Mouse (Mus musculus) liver, embryonic 11.5 days (tissue): Measurements from ENCODE around the gene Fam83d. TPM values are rescaled to one million over a fixed set of nuclear protein-coding genes. Genes with fewer than 3 reads are reported as not detected.
"Not testable (repeated sequence)": the region's sequence is repeated elsewhere in the genome, so short reads cannot be mapped to it uniquely, and the experiment has no call there.

Experiments
- ATAC-seq: fragments of 200-750 bp; cut with Nextera tagmentation; replicated peaks from 2 replicates; pipeline ENCODE4 v1.8.0; 2017; ENCODE audit warnings: moderate number of reproducible peaks, mild to moderate bottlenecking, moderate TSS enrichment, moderate library complexity; ENCODE audit not compliant: low FRiP score
- DNase-seq: peaks from one replicate; pipeline ENCODE4 v3.0.0-alpha.2; 2017; ENCODE audit warnings: low spot score
- H3K27ac ChIP-seq: fragments of 300-500 bp; sonication (generic); 2 replicates; pipeline ENCODE4 v1.5.1; 2014; ENCODE audit warnings: mild to moderate bottlenecking, low read depth, low read length, control low read depth
- H3K27me3 ChIP-seq: fragments of 300-500 bp; sonication (generic); replicated peaks from 2 replicates; pipeline ENCODE4 v1.6.1; 2014; ENCODE audit warnings: low read length, mixed read lengths; ENCODE audit not compliant: control insufficient read depth, insufficient read depth
- H3K36me3 ChIP-seq: fragments of 300-500 bp; sonication (generic); 2 replicates; pipeline ENCODE4 v1.6.1; 2014; ENCODE audit warnings: mild to moderate bottlenecking, low read length, moderate library complexity, mixed read lengths; ENCODE audit not compliant: control insufficient read depth, insufficient read depth
- H3K4me1 ChIP-seq: fragments of 300-500 bp; sonication (generic); replicated peaks from 2 replicates; pipeline ENCODE4 v1.6.1; 2014; ENCODE audit warnings: low read length, mixed read lengths; ENCODE audit not compliant: control insufficient read depth, insufficient read depth
- H3K4me2 ChIP-seq: fragments of 300-500 bp; sonication (generic); 2 replicates; pipeline ENCODE4 v1.6.1; 2014; ENCODE audit warnings: mild to moderate bottlenecking, control low read depth, moderate library complexity
- H3K4me3 ChIP-seq: fragments of 300-500 bp; sonication (generic); 2 replicates; pipeline ENCODE4 v1.5.1; 2014; ENCODE audit warnings: low read depth, low read length, control low read depth
- H3K9ac ChIP-seq: fragments of 300-500 bp; sonication (generic); 2 replicates; pipeline ENCODE4 v1.6.1; 2014; ENCODE audit warnings: low read depth, low read length, control low read depth
- H3K9me3 ChIP-seq: fragments of 300-500 bp; sonication (generic); 2 replicates; pipeline ENCODE4 v1.6.1; 2016; ENCODE audit warnings: low read length, inconsistent platforms, mixed read lengths; ENCODE audit not compliant: control insufficient read depth
- WGBS: fragments of 180-500 bp; shearing (Covaris S2); extraction: QIAGEN DNeasy Blood & Tissue Kit; methylation state at CpG from one replicate; pipeline ENCODE4 v1.1.7; 2014; 5-methylcytosine and 5-hydroxymethylcytosine counted together
- polyA plus RNA-seq: library from polyadenylated mRNA; unstranded; fragments of >200 nt; fragmentation: Nextera tagmentation; extraction: Ambion mirVana; gene quantifications from 2 replicates; pipeline ENCODE4 v1.2.1, GENCODE M21; 2014

The Fam83d gene
- polyA plus RNA-seq, 1 experiment from 2014 or later: 28.1 TPM

GRCm38 (mm10) chr2:158728061-158728815 lies 39.7 kb upstream of the Fam83d start:
- ATAC-seq (no peak), DNase-seq (no peak)
- no peaks in the 10 kb centered on the region for H3K9me3 ChIP-seq
- no peak overlapping the region for H3K4me3 ChIP-seq
- 40% methylated on average over 7 of the region's 7 CpGs for WGBS
- H3K27me3 ChIP-seq: no peaks in the 10 kb centered on the region
- H3K27ac ChIP-seq: no peak overlapping the region
- no peaks in the 10 kb centered on the region for H3K36me3 ChIP-seq
- no peak overlapping the region for H3K4me2 ChIP-seq
- H3K4me1 ChIP-seq: peaks cover 8% of the 10 kb centered on the region
- no peak overlapping the region for H3K9ac ChIP-seq

GRCm38 (mm10) chr2:158730896-158731295 lies 37.0 kb upstream of the Fam83d start:
- WGBS: 63% methylated on average over 3 of the region's 3 CpGs
- Histone ChIP-seq H3K4me2 (no peak overlapping the region), H3K4me3 (no peak overlapping the region), H3K27ac (no peak overlapping the region), H3K36me3 (no peaks in the 10 kb centered on the region), H3K4me1 (no peaks in the 10 kb centered on the region), H3K9ac (no peak overlapping the region), H3K27me3 (no peaks in the 10 kb centered on the region), H3K9me3 (no peaks in the 10 kb centered on the region)
- DNase-seq: no peak
- no peak for ATAC-seq

DNA sequence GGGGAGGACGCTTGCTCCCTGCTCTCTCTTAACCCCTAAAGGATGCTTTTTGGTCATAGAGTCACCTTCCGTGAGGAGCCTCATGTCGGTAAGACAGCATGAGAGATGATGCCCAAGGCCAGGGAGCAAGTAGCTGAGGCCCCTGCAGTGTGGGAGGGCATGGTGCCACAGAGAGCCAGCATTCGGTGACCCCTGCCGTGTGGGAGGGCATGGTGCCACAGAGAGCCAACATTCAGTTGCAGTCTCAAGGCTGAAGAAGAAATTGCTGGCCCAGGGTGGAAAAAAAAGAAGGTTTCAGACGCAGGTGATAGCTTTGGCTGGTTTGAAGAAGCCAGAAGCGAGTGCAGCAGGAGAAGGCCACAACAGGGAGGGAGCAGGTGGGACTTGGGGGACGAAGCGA lies 35.4 kb upstream of the Fam83d start:
- no peaks in the 10 kb centered on the region for H3K4me1 ChIP-seq
- ATAC-seq: no peak
- 86% methylated on average over 9 of the region's 9 CpGs for WGBS
- no peak overlapping the region for H3K4me2 ChIP-seq
- H3K9ac ChIP-seq: no peak overlapping the region
- H3K27me3 ChIP-seq: no peaks in the 10 kb centered on the region
- DNase-seq: no peak
- H3K9me3 ChIP-seq: no peaks in the 10 kb centered on the region
- H3K4me3 ChIP-seq: no peak overlapping the region
- H3K27ac ChIP-seq: no peak overlapping the region
- H3K36me3 ChIP-seq: no peaks in the 10 kb centered on the region

DNA sequence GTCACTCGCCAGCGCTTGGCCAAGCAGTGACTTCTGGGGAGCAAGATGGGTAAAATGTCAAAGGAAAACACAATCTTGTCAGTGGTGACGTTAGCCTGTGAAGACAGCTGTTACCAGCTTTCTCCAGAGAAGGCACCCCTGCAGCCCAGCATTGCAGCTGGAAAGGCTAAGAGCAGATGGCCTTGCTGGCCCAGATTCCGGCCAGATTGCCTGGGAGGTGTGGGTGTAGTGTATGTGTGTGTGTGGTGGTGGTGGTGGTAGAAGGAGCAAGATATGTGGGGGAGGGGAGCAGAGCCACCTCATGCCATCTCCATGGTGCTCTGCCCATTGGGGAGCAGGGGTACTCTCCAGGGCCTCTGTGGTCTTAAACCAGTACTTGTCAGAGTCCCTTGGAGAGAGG lies 34.8 kb upstream of the Fam83d start:
- ATAC-seq: no peak
- 69% methylated on average over 4 of the region's 4 CpGs for WGBS
- Histone ChIP-seq H3K27ac (no peak overlapping the region), H3K4me1 (no peaks in the 10 kb centered on the region), H3K36me3 (no peaks in the 10 kb centered on the region), H3K4me2 (no peak overlapping the region), H3K4me3 (no peak overlapping the region), H3K9me3 (no peaks in the 10 kb centered on the region), H3K27me3 (no peaks in the 10 kb centered on the region), H3K9ac (no peak overlapping the region)
- no peak for DNase-seq

DNA sequence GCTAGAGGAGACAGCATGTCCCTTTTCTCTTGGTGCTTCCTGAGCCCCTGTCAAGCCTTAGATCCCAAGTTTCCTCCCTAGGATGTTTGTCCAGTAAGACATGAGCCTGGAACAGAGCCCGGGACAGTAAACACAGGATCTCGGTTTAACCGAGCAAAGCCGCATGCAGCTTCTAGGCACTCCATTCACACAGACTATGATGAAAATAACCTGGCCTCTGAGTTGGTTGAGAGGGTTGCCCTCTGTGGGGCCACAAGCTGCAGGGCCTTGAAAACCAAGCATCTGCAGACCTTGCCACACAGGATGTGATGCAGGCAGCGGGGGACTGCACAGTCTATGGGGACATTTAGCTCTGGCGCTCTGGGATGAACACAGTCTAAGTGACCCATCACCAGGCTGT lies 34.0 kb upstream of the Fam83d start:
- DNase-seq (no peak), ATAC-seq (no peak)
- no peaks in the 10 kb centered on the region for H3K27me3 ChIP-seq
- no peak overlapping the region for H3K27ac ChIP-seq
- H3K9me3 ChIP-seq: no peaks in the 10 kb centered on the region
- no peaks in the 10 kb centered on the region for H3K4me1 ChIP-seq
- 77% methylated on average over 6 of the region's 6 CpGs for WGBS
- no peaks in the 10 kb centered on the region for H3K36me3 ChIP-seq
- no peak overlapping the region for H3K4me2 ChIP-seq
- H3K9ac ChIP-seq: no peak overlapping the region
- no peak overlapping the region for H3K4me3 ChIP-seq

GRCm38 (mm10) chr2:158734500-158735152 lies 33.3 kb upstream of the Fam83d start:
- H3K27ac ChIP-seq: no peak overlapping the region
- no peak overlapping the region for H3K9ac ChIP-seq
- no peak overlapping the region for H3K4me3 ChIP-seq
- DNase-seq (no peak), ATAC-seq (no peak)
- H3K4me1 ChIP-seq: no peaks in the 10 kb centered on the region
- 80% methylated on average over 7 of the region's 7 CpGs for WGBS
- H3K4me2 ChIP-seq: no peak overlapping the region
- no peaks in the 10 kb centered on the region for H3K9me3 ChIP-seq
- no peaks in the 10 kb centered on the region for H3K27me3 ChIP-seq
- no peaks in the 10 kb centered on the region for H3K36me3 ChIP-seq

DNA sequence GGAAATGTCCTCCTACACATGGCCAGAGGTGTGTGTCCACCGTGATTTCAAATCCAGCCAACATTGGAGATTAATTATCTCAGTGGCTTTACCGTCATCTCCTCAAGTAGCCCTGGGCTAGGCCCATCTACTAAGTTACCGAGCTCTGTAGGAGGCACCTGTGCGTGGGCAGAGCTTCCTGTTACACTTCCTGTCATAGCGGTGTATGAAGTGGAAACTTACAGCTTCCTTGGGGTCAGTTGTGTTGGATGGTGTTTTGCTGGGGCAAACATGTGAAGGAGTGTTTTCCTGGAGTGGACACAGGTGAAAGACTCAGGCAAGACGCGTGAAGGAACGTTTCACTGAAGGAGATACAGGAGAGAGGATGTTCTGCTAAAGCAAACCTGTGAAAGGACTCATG lies 32.6 kb upstream of the Fam83d start:
- Histone ChIP-seq H3K27ac (no peak overlapping the region), H3K4me2 (no peak overlapping the region), H3K4me3 (no peak overlapping the region), H3K27me3 (no peaks in the 10 kb centered on the region), H3K9ac (no peak overlapping the region), H3K9me3 (no peaks in the 10 kb centered on the region), H3K4me1 (no peaks in the 10 kb centered on the region), H3K36me3 (no peaks in the 10 kb centered on the region)
- 70% methylated on average over 8 of the region's 8 CpGs for WGBS
- DNase-seq (no peak), ATAC-seq (no peak)

DNA sequence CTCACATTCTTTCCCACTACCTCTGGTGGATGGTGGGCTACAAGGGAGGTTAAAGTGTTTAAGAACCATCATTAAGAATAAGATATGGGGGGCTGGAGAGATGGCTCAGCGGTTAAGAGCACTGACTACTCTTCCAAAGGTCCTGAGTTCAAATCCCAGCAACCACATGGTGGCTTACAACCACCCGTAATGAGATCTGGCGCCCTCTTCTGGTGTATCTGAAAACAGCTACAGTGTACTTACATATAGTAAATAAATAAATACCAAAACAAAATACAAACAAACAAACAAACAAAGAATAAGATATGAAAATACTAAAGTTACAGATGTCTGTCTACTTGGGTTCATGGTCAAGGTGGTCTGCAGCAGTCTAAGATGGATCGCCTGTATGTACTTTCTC lies 31.6 kb upstream of the Fam83d start:
- not testable (repeated sequence) for H3K4me1 ChIP-seq, H3K27ac ChIP-seq, DNase-seq, H3K9ac ChIP-seq, H3K4me3 ChIP-seq, H3K36me3 ChIP-seq, ATAC-seq, H3K9me3 ChIP-seq, H3K27me3 ChIP-seq, H3K4me2 ChIP-seq
- WGBS: 87% methylated on average over 4 of the region's 4 CpGs

GRCm38 (mm10) chr2:158738591-158738990 lies 29.3 kb upstream of the Fam83d start:
- no peak overlapping the region for H3K9ac ChIP-seq
- no peaks in the 10 kb centered on the region for H3K9me3 ChIP-seq
- no peaks in the 10 kb centered on the region for H3K36me3 ChIP-seq
- no peaks in the 10 kb centered on the region for H3K27me3 ChIP-seq
- no peak overlapping the region for H3K4me2 ChIP-seq
- ATAC-seq (no peak), DNase-seq (no peak)
- H3K4me3 ChIP-seq: no peak overlapping the region
- H3K4me1 ChIP-seq: no peaks in the 10 kb centered on the region
- no peak overlapping the region for H3K27ac ChIP-seq
- 84% methylated on average over 11 of the region's 11 CpGs for WGBS
